8 mouse cellular contexts compared by ENCODE assay signal in the genomic region with DNA sequence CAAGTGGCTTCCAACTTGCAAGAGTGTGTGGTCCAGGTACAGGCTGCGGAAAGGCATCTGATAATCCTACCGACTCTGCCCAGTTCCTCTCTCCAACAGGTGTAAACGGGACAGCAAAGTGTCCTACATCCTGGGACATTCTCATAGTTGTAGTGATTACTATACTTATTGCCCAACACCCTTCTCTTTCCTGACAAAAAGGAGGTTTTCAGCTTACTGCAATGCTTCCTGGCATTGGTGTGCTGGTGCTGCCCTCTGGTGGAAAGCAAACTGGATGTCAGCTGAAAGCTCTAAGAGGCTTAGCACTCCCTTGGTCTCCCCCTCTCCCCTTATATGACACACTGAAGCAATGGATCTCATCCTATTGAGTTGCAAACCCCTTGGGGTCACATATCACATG. TPM values are rescaled to one million over a fixed set of nuclear protein-coding genes. Genes with fewer than 3 reads are reported as not detected.
A peak's percentile ranks its signal among the peaks of the same experiment; 100 is the strongest.
DNase-seq lines count a peak whose midpoint lies in the region; ATAC-seq and TF ChIP-seq lines count a peak whose summit lies in the region.

No protein-coding gene starts in this region.

- intact Hi-C loops in heart, postnatal 25 days (cut with DNase I): loop anchor here (5.0 to 10.0 kb wide), 3 partner anchors 129 to 492 kb away; a partner anchor contains a TSS

- DNase-seq in heart, adult 8-10 months (ENCODE audit: low spot score): peak; percentile 16
- DNase-seq in heart, postnatal 25 days (ENCODE audit: low spot score): no peak
- peak; percentile 24 for DNase-seq in brain, embryonic 18.5 days (ENCODE audit: low read depth, low spot score)
- DNase-seq in forebrain, postnatal 0 days: peak; percentile 78
- DNase-seq in kidney, adult 18-20 months: peak; percentile 54
- DNase-seq in limb, embryonic 11.5 days (ENCODE audit: low spot score): peak; percentile 56
- peak; percentile 82 for DNase-seq in midbrain, embryonic 14.5 days
- peak; percentile 7 to 34 for DNase-seq in spleen, postnatal 14 days (ENCODE audit: low spot score in 2 of 2)

- no peaks in the 10 kb centered on the region for H3K9me3 ChIP-seq in forebrain, postnatal 0 days (ENCODE audit: low read length)
- no peaks in the 10 kb centered on the region for H3K9me3 ChIP-seq in limb, embryonic 11.5 days (ENCODE audit: control insufficient read depth, low read length)
- no peaks in the 10 kb centered on the region for H3K9me3 ChIP-seq in midbrain, embryonic 14.5 days (ENCODE audit: control insufficient read depth, low read length)

- H3K4me2 ChIP-seq in forebrain, postnatal 0 days (ENCODE audit: low read depth): no peak overlapping the region
- H3K4me2 ChIP-seq in limb, embryonic 11.5 days (ENCODE audit: low read depth, severe bottlenecking): no peak overlapping the region
- H3K4me2 ChIP-seq in midbrain, embryonic 14.5 days (ENCODE audit: low read length): no peak overlapping the region

- no peak overlapping the region for H3K4me3 ChIP-seq in forebrain, postnatal 0 days (ENCODE audit: low read depth, low read length)
- H3K4me3 ChIP-seq in limb, embryonic 11.5 days (ENCODE audit: low read depth, low read length): no peak overlapping the region
- no peak overlapping the region for H3K4me3 ChIP-seq in midbrain, embryonic 14.5 days (replicated peaks; ENCODE audit: low read depth, low read length)

- H3K4me1 ChIP-seq in forebrain, postnatal 0 days (ENCODE audit: insufficient read depth): no peaks in the 10 kb centered on the region
- no peaks in the 10 kb centered on the region for H3K4me1 ChIP-seq in limb, embryonic 11.5 days (ENCODE audit: control insufficient read depth, insufficient read depth, low read length)
- H3K4me1 ChIP-seq in midbrain, embryonic 14.5 days (ENCODE audit: control insufficient read depth, insufficient read depth, low read length): no peaks in the 10 kb centered on the region

- peak; percentile 86 for TF ChIP-seq CTCF in forebrain, postnatal 0 days (IDR thresholded peaks at IDR 0.05; ENCODE audit: low read depth)

- ATAC-seq in forebrain, postnatal 0 days: peak; percentile 83
- no peak for ATAC-seq in limb, embryonic 11.5 days (ENCODE audit: insufficient number of reproducible peaks, low FRiP score, low TSS enrichment, low read depth)
- peak; percentile 63; the same call in 1 of the 2 replicates for ATAC-seq in midbrain, embryonic 14.5 days (ENCODE audit: low FRiP score, low TSS enrichment)

- no peak overlapping the region for H3K9ac ChIP-seq in forebrain, postnatal 0 days
- no peak overlapping the region for H3K9ac ChIP-seq in limb, embryonic 11.5 days (ENCODE audit: low read length)
- no peak overlapping the region for H3K9ac ChIP-seq in midbrain, embryonic 14.5 days (replicated peaks; ENCODE audit: low read length)

- no peaks in the 10 kb centered on the region for H3K27me3 ChIP-seq in forebrain, postnatal 0 days (ENCODE audit: insufficient read depth, low read length)
- H3K27me3 ChIP-seq in limb, embryonic 11.5 days (ENCODE audit: control insufficient read depth, insufficient read depth, low read length): no peaks in the 10 kb centered on the region
- H3K27me3 ChIP-seq in midbrain, embryonic 14.5 days (ENCODE audit: control insufficient read depth, insufficient read depth, low read length): no peaks in the 10 kb centered on the region

- no peak overlapping the region for H3K27ac ChIP-seq in forebrain, postnatal 0 days (ENCODE audit: low read depth, low read length)
- no peak overlapping the region for H3K27ac ChIP-seq in limb, embryonic 11.5 days (replicated peaks; ENCODE audit: low read depth, low read length)
- H3K27ac ChIP-seq in midbrain, embryonic 14.5 days (replicated peaks; ENCODE audit: low read depth, low read length): no peak overlapping the region

- 82% methylated on average over 3 of the region's 3 CpGs for WGBS in forebrain, postnatal 0 days
- 83% methylated on average over 3 of the region's 3 CpGs for WGBS in limb, embryonic 11.5 days
- WGBS in midbrain, embryonic 14.5 days: 72% methylated on average over 3 of the region's 3 CpGs

- peaks cover 2% of the 10 kb centered on the region; the same call in 1 of the 2 replicates for H3K36me3 ChIP-seq in forebrain, postnatal 0 days (ENCODE audit: insufficient read depth)
- no peaks in the 10 kb centered on the region for H3K36me3 ChIP-seq in limb, embryonic 11.5 days (ENCODE audit: control insufficient read depth, insufficient read depth, low read length)
- H3K36me3 ChIP-seq in midbrain, embryonic 14.5 days (ENCODE audit: control insufficient read depth, insufficient read depth, low read length): 0 out of 2 replicates have a peak, but pooled peaks cover 5% of the 10 kb centered on the region

RNA-seq across cellular contexts. Expression of a gene that starts 21.6 kb away (rescaled TPM):
- 1,000 to 10,000 TPM; 1,099 to 1,158 (median 1,154) TPM for total RNA-seq in heart, adult 8-10 months (2022)
- total RNA-seq in heart, postnatal 25 days (2021): 1,000 to 10,000 TPM; 1,149 to 1,208 TPM
- 164 and 181 TPM in 2 replicates for total RNA-seq in forebrain, postnatal 0 days (2014; rRNA removed)
- polyA plus RNA-seq in forebrain, postnatal 0 days (2015; fragmentation: Nextera tagmentation; extraction: Ambion mirVana): 141 and 169 TPM in 2 replicates
- 86.6 and 88.9 TPM in 2 replicates for polyA plus RNA-seq in limb, embryonic 11.5 days (2014; fragmentation: Nextera tagmentation; extraction: Ambion mirVana)
- 113 and 133 TPM in 2 replicates for polyA plus RNA-seq in midbrain, embryonic 14.5 days (2014; fragmentation: Nextera tagmentation; extraction: Ambion mirVana)
